Mouse (Mus musculus): Measurements from ENCODE around the gene Hbq1b. TPM values are rescaled to one million over a fixed set of nuclear protein-coding genes. Genes with fewer than 3 reads are reported as not detected.
A peak's percentile ranks its signal among the peaks of the same experiment; 100 is the strongest.

Gene Hbq1b
- polyA plus RNA-seq, 1 experiment from 2014 or later = 1.2 TPM

GRCm38 (mm10) chr11:32245614-32246013 is 41.2 kb upstream of the Hbq1b start:
- Histone ChIP-seq H3K4me2 (ENCODE audit: low read depth, low read length) (no peak overlapping the region), H3K9me3 (ENCODE audit: control insufficient read depth, low read length) (no peaks in the 10 kb centered on the region), H3K4me3 (ENCODE audit: low read depth, low read length) (no peak overlapping the region), H3K27ac (replicated peaks; ENCODE audit: low read depth, low read length) (no peak overlapping the region), H3K9ac (ENCODE audit: low read depth, low read length) (no peak overlapping the region), H3K4me1 (ENCODE audit: control insufficient read depth, insufficient read depth, low read length) (peaks cover 7% of the 10 kb centered on the region), H3K36me3 (ENCODE audit: control insufficient read depth, insufficient read depth, low read length) (peaks cover 49% of the 10 kb centered on the region), H3K27me3 (replicated peaks; ENCODE audit: control insufficient read depth, insufficient read depth, low read length) (no peaks in the 10 kb centered on the region)
- DNase-seq (ENCODE audit: low spot score) = no peak
- 98% methylated on average over 6 of the region's 6 CpGs for WGBS
- no peak for ATAC-seq (ENCODE audit: low read depth)

DNA sequence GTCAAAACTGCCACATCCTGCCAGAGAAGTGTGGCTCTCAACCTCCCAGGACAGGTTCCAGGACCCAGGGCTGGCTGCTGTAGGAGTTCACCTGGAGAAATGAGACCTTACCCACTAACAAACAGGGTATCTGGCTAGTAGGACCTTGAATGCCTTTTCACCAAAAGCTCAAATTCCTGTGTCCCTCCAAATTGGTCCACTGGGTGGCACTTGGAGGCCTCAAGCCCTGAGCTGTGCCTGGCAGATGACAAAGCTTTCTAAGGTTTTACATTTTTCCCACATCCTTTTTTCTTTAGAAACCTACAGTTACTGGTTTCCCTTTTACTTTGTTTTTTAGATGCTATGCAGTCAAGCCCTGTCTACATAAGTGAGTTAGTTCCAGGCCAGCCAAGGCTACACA is 39.7 kb upstream of the Hbq1b start:
- Histone ChIP-seq H3K9ac (ENCODE audit: low read depth, low read length) (no peak overlapping the region), H3K27me3 (replicated peaks; ENCODE audit: control insufficient read depth, insufficient read depth, low read length) (no peaks in the 10 kb centered on the region), H3K4me1 (ENCODE audit: control insufficient read depth, insufficient read depth, low read length) (peaks cover 7% of the 10 kb centered on the region), H3K9me3 (ENCODE audit: control insufficient read depth, low read length) (no peaks in the 10 kb centered on the region), H3K4me3 (ENCODE audit: low read depth, low read length) (no peak overlapping the region), H3K36me3 (ENCODE audit: control insufficient read depth, insufficient read depth, low read length) (peaks cover 54% of the 10 kb centered on the region), H3K4me2 (ENCODE audit: low read depth, low read length) (no peak overlapping the region), H3K27ac (replicated peaks; ENCODE audit: low read depth, low read length) (no peak overlapping the region)
- ATAC-seq (ENCODE audit: low read depth) = no peak
- DNase-seq (ENCODE audit: low spot score) = no peak

DNA sequence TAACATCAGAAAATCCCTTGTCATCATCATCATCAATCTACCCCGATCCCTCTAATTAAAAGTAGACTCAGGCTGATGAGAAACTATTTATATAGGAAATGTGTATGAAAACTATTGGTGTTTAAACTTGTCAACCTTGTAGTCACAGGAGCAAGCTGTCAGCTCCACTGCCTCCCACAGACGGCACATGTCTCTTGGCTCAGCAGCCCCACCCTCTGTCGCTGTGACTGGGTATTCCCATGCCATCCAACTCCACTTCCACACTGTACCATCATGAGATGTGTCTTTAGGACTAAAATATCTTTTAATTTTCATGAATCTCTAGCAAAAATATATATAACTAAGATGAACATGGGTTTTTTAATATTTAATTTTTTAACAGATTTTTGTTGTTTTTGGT is 38.4 kb upstream of the Hbq1b start:
- DNase-seq (ENCODE audit: low spot score) (no peak), ATAC-seq (ENCODE audit: low read depth) (no peak)
- peaks cover 60% of the 10 kb centered on the region for H3K36me3 ChIP-seq (ENCODE audit: control insufficient read depth, insufficient read depth, low read length)
- H3K4me1 ChIP-seq (ENCODE audit: control insufficient read depth, insufficient read depth, low read length) = peaks cover 6% of the 10 kb centered on the region
- H3K4me2 ChIP-seq (ENCODE audit: low read depth, low read length) = no peak overlapping the region
- no peak overlapping the region for H3K9ac ChIP-seq (ENCODE audit: low read depth, low read length)
- no peaks in the 10 kb centered on the region for H3K9me3 ChIP-seq (ENCODE audit: control insufficient read depth, low read length)
- no peaks in the 10 kb centered on the region for H3K27me3 ChIP-seq (replicated peaks; ENCODE audit: control insufficient read depth, insufficient read depth, low read length)
- no peak overlapping the region for H3K4me3 ChIP-seq (ENCODE audit: low read depth, low read length)
- no peak overlapping the region for H3K27ac ChIP-seq (replicated peaks; ENCODE audit: low read depth, low read length)
- WGBS = 77% methylated on average over 3 of the region's 3 CpGs

DNA sequence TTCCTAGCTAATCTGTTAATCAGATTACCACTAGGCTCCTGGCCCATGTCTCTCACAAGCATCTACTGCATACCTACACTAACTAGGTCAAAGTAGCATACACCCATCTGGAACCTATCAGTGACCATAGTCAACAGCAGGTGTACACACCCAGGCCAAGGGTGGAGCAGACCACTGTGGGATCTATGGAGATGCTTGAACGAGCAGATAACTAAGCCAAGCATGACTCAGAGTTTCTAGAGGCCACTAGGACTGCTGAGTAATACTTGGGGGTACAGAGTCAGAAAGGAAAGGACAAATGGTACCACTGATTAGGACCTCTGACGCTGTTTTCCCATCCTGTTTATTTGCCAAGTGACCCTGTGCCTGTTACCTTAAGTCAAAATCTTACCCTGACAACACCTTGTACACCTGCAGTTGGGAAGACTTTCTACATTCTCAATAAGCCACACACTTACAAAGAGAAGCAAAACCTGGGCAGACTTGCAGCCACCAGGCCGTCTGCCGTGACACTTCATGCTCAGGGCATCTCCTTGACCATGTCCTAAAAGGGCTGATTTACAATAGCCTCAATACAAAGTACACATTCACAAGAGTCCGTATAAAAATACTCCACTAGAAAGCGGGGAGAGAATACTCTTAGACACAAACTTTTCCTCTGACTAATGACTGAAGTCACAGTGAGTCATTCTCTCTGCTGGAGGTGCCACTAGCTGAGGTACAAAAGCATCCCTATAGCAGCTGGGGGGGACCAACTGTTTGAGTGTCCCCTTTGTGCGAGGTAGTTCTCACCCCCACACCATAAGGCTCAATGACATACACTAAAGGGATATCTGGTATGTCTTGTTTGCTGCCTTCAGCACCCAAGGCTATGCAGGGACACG is 35.6 kb upstream of the Hbq1b start:
- peaks cover 61% of the 10 kb centered on the region for H3K36me3 ChIP-seq (ENCODE audit: control insufficient read depth, insufficient read depth, low read length)
- ATAC-seq (ENCODE audit: low read depth) = no peak

DNA sequence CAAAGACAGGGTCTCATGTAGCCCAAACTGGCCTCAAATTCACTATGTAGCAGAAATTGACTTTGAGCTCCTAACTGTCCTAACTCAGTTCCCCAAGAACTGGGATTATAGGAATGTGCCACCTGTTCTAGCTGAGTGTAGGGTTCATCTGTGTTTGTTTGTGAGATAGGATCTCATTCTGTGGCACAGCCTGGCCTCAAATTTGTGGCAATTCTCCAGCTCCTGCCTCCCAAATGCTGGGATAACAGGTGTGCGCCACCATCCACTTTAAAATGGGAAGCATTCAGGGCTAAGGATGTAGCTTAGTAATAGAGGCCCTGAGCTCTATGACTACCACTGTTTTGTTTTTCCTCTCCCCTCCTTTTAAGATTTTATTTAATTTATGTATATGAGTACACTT is 33.6 kb upstream of the Hbq1b start:
- Histone ChIP-seq H3K4me2 (ENCODE audit: low read depth, low read length) (no peak overlapping the region), H3K27ac (replicated peaks; ENCODE audit: low read depth, low read length) (no peak overlapping the region), H3K27me3 (replicated peaks; ENCODE audit: control insufficient read depth, insufficient read depth, low read length) (no peaks in the 10 kb centered on the region), H3K36me3 (ENCODE audit: control insufficient read depth, insufficient read depth, low read length) (peaks cover 42% of the 10 kb centered on the region), H3K4me3 (ENCODE audit: low read depth, low read length) (no peak overlapping the region), H3K4me1 (ENCODE audit: control insufficient read depth, insufficient read depth, low read length) (no peaks in the 10 kb centered on the region), H3K9ac (ENCODE audit: low read depth, low read length) (no peak overlapping the region), H3K9me3 (ENCODE audit: control insufficient read depth, low read length) (no peaks in the 10 kb centered on the region)
- 95% methylated on average over 1 of the region's 1 CpGs for WGBS
- DNase-seq (ENCODE audit: low spot score) (no peak), ATAC-seq (ENCODE audit: low read depth) (no peak)

More for the DNA sequence above, 35.6 kb upstream of the Hbq1b start:
- Histone ChIP-seq H3K27me3 (replicated peaks; ENCODE audit: control insufficient read depth, insufficient read depth, low read length) (no peaks in the 10 kb centered on the region), H3K9ac (ENCODE audit: low read depth, low read length) (no peak overlapping the region), H3K4me3 (ENCODE audit: low read depth, low read length) (no peak overlapping the region), H3K9me3 (ENCODE audit: control insufficient read depth, low read length) (no peaks in the 10 kb centered on the region), H3K4me2 (ENCODE audit: low read depth, low read length) (no peak overlapping the region), H3K4me1 (ENCODE audit: control insufficient read depth, insufficient read depth, low read length) (no peaks in the 10 kb centered on the region), H3K27ac (replicated peaks; ENCODE audit: low read depth, low read length) (no peak overlapping the region)
- no peak for DNase-seq (ENCODE audit: low spot score)
- 87% methylated on average over 8 of the region's 8 CpGs for WGBS

GRCm38 (mm10) chr11:32256146-32256545 is 30.6 kb upstream of the Hbq1b start:
- H3K36me3 ChIP-seq (ENCODE audit: control insufficient read depth, insufficient read depth, low read length) = peaks cover 45% of the 10 kb centered on the region
- no peak overlapping the region for H3K4me3 ChIP-seq (ENCODE audit: low read depth, low read length)
- H3K4me2 ChIP-seq (ENCODE audit: low read depth, low read length) = no peak overlapping the region
- no peaks in the 10 kb centered on the region for H3K4me1 ChIP-seq (ENCODE audit: control insufficient read depth, insufficient read depth, low read length)
- no peak overlapping the region for H3K27ac ChIP-seq (replicated peaks; ENCODE audit: low read depth, low read length)
- no peak for ATAC-seq (ENCODE audit: low read depth)
- no peaks in the 10 kb centered on the region for H3K9me3 ChIP-seq (ENCODE audit: control insufficient read depth, low read length)
- no peak overlapping the region for H3K9ac ChIP-seq (ENCODE audit: low read depth, low read length)
- no peak for DNase-seq (ENCODE audit: low spot score)
- WGBS = 100% methylated on average over 1 of the region's 1 CpGs
- no peaks in the 10 kb centered on the region for H3K27me3 ChIP-seq (replicated peaks; ENCODE audit: control insufficient read depth, insufficient read depth, low read length)

GRCm38 (mm10) chr11:32256566-32256965 is 30.2 kb upstream of the Hbq1b start:
- Histone ChIP-seq H3K4me1 (ENCODE audit: control insufficient read depth, insufficient read depth, low read length) (no peaks in the 10 kb centered on the region), H3K9me3 (ENCODE audit: control insufficient read depth, low read length) (no peaks in the 10 kb centered on the region), H3K27ac (replicated peaks; ENCODE audit: low read depth, low read length) (no peak overlapping the region), H3K9ac (ENCODE audit: low read depth, low read length) (no peak overlapping the region), H3K36me3 (ENCODE audit: control insufficient read depth, insufficient read depth, low read length) (peaks cover 43% of the 10 kb centered on the region), H3K27me3 (replicated peaks; ENCODE audit: control insufficient read depth, insufficient read depth, low read length) (no peaks in the 10 kb centered on the region), H3K4me2 (ENCODE audit: low read depth, low read length) (no peak overlapping the region), H3K4me3 (ENCODE audit: low read depth, low read length) (no peak overlapping the region)
- ATAC-seq (ENCODE audit: low read depth) = no peak
- 86% methylated on average over 3 of the region's 3 CpGs for WGBS
- no peak for DNase-seq (ENCODE audit: low spot score)

DNA sequence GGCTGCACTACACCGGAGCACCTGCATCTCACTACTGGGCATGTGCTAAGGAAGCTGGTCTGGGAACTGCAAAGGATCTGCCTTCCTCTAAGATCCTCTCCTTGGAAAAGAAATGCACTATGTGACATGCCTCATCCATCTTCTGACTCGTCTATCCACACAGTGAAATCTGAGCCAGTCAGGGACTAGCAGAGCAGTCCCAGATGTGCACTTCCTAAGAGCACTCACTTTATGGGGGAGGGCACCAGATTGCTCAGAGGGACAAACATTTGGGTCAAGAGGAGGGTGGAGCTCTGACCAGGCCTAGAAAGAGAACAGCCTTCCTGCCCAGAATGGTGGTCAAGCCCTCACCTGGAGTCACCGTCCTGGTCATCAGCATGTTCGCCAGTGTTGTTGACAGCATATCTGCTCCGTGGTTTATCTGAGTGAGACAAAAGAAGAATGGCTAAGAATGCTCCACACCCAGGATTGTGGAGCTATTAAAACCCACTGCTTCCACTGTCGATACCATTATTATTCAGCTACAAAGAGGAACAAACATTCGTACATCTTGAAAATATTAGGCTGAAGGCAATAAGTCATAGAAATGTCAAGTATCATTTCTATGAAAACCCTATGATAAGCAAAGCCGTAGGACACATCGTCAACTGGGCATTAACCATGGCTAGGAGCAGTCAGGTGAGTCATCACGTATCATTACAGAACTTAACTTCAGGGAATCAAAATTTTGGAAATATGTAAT is 23.9 kb upstream of the Hbq1b start:
- ATAC-seq (ENCODE audit: low read depth) = no peak
- WGBS = 61% methylated on average over 10 of the region's 10 CpGs
- H3K4me1 ChIP-seq (ENCODE audit: control insufficient read depth, insufficient read depth, low read length) = peaks cover 5% of the 10 kb centered on the region; the same call in 1 of the 2 replicates
- H3K27me3 ChIP-seq (replicated peaks; ENCODE audit: control insufficient read depth, insufficient read depth, low read length) = no peaks in the 10 kb centered on the region
- H3K27ac ChIP-seq (replicated peaks; ENCODE audit: low read depth, low read length) = no peak overlapping the region
- H3K9ac ChIP-seq (ENCODE audit: low read depth, low read length) = no peak overlapping the region
- H3K36me3 ChIP-seq (ENCODE audit: control insufficient read depth, insufficient read depth, low read length) = peaks cover 28% of the 10 kb centered on the region
- DNase-seq (ENCODE audit: low spot score) = peak; percentile 29
- no peaks in the 10 kb centered on the region for H3K9me3 ChIP-seq (ENCODE audit: control insufficient read depth, low read length)
- no peak overlapping the region for H3K4me2 ChIP-seq (ENCODE audit: low read depth, low read length)
- H3K4me3 ChIP-seq (ENCODE audit: low read depth, low read length) = no peak overlapping the region

Measured in embryonic facial prominence, embryonic 14.5 days (tissue).